Mouse (Mus musculus) spleen, adult 2 months (tissue): ENCODE measurements around the gene Amigo2. TPM values are rescaled to one million over a fixed set of nuclear protein-coding genes. Genes with fewer than 3 reads are reported as not detected.
A peak's percentile ranks its signal among the peaks of the same experiment; 100 is the strongest.

Experiments
- DNase-seq, 2 experiments: peaks; one replicate each; pipeline versions ENCODE4 v3.0.0 to v3.0.0-alpha.2; 2012 to 2021; ENCODE audit warnings: low spot score in 2 of 2, low read depth in 1 of 2
- H3K27ac ChIP-seq: fragments of 200-500 bp; 2 replicates; pipeline ENCODE4 v1.5.1; 2012; ENCODE audit warnings: low read length, inconsistent platforms; ENCODE audit not compliant: insufficient read depth
- H3K27me3 ChIP-seq: fragments of 200-500 bp; 2 replicates; pipeline ENCODE4 v1.6.1; 2012; ENCODE audit warnings: mild to moderate bottlenecking, moderate library complexity, low read length, inconsistent platforms; ENCODE audit not compliant: control insufficient read depth, insufficient read depth
- H3K36me3 ChIP-seq: fragments of 200-500 bp; 2 replicates; pipeline ENCODE4 v1.6.1; 2012; ENCODE audit warnings: mild to moderate bottlenecking, low read length, inconsistent platforms; ENCODE audit not compliant: control insufficient read depth, insufficient read depth
- H3K4me1 ChIP-seq: fragments of 200-500 bp; 2 replicates; pipeline ENCODE4 v1.6.1; 2011; ENCODE audit warnings: inconsistent platforms; ENCODE audit not compliant: control insufficient read depth, insufficient read depth, insufficient read length
- H3K4me3 ChIP-seq: fragments of 200-500 bp; 2 replicates; pipeline ENCODE4 v1.5.1; 2011; ENCODE audit warnings: mild to moderate bottlenecking, inconsistent platforms; ENCODE audit not compliant: insufficient read depth, insufficient read length; ENCODE audit errors: extremely low read depth
- CTCF ChIP-seq: fragments of 200-500 bp; IDR thresholded peaks from 2 replicates; pipeline ENCODE4 v1.5.1; 2011; ENCODE audit warnings: mild to moderate bottlenecking, inconsistent platforms; ENCODE audit not compliant: insufficient read depth, insufficient read length, insufficient replicate concordance; ENCODE audit errors: extremely low read depth
- POLR2A ChIP-seq: fragments of 200-500 bp; IDR thresholded peaks from 2 replicates; pipeline ENCODE4 v1.6.1; 2011; ENCODE audit warnings: low read depth, low read length, inconsistent platforms
- WGBS: fragments of 180-500 bp; shearing (Covaris S2); methylation state at CpG from one replicate; pipeline ENCODE4 v1.1.7; 2018; 5-methylcytosine and 5-hydroxymethylcytosine counted together
- polyA plus RNA-seq: library from polyadenylated mRNA; depleted of rRNA; stranded (reverse); fragments of >200 nt; gene quantifications from 2 replicates; pipeline ENCODE4 v1.2.3, GENCODE M21; 2012

Gene Amigo2
- polyA plus RNA-seq, 1 experiment: 2.0 TPM

DNA sequence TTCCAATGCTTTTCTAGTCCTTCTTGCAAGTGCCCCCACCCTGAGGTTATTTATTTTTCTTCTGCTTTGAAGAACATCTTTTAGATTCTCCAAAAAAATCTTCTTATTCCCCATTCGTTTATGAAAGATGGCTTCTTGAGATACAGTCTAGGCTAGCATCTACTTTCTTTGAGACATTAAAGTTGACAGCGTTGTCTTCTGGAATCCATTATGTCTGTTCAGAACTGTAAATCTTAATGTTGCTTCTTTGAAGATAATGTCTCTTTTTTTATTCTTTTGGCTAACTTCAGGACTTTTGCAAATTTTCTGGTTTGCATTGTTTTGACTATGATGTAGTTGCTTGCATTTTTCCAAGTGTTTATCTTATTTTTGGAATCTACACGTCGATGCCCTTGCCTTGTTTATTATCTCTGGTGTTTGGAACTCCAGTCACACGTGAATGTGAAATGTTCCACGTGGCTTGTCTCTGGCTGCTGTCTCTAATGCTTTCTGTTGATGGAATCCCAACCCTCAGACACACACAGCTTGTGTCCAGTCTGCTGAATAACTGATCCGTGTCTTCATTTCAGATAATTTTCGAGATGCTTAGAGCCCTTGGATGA, 20.1 kb upstream of the Amigo2 start:
- Histone ChIP-seq H3K36me3 (no peaks in the 10 kb centered on the region), H3K4me3 (no peak overlapping the region)
- WGBS: 80% methylated on average over 8 of the region's 8 CpGs

DNA sequence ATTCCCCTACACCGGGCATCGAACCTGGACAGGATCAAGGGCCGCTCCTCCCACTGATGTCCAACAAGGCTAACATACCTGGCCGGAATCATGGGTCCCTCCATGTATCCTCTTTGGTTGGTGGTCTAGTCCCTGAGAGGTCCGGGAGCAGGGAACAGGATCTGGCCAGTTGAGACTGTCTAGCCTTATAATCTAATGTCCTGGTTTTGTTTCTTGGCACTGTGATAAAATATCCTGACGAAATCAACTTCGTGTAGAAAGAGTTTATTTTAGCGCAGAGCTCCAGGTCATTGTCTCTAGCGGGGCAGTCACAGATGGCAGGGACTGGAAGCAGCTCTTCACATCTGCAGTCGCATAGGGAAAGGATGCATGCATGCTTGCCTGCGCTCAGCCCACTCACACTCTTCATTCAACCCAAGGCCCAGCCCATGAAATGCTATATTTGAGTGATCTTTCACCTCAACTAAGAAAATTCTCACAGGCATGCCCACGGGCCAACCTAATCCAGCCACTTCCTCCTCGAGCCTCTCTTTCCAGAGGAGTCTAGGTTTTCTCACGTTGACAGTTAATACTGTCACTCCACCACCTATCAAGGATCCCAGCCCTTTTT, 19.3 kb upstream of the Amigo2 start:
- Histone ChIP-seq H3K4me1 (no peaks in the 10 kb centered on the region), H3K4me3 (no peak overlapping the region), H3K27me3 (no peaks in the 10 kb centered on the region), H3K27ac (no peak overlapping the region), H3K36me3 (no peaks in the 10 kb centered on the region)
- 79% methylated on average over 14 of the region's 14 CpGs for WGBS
- peak in 1 of 2 experiments; percentile 40 for DNase-seq
- no peak for TF ChIP-seq CTCF
- no peak for TF ChIP-seq POLR2A

More for the DNA sequence above, 20.1 kb upstream of the Amigo2 start:
- H3K27ac ChIP-seq: no peak overlapping the region
- TF ChIP-seq POLR2A: no peak
- TF ChIP-seq CTCF: no peak
- no peaks in the 10 kb centered on the region for H3K27me3 ChIP-seq
- DNase-seq: no peak
- H3K4me1 ChIP-seq: peaks cover 2% of the 10 kb centered on the region; the same call in 1 of the 2 replicates

DNA sequence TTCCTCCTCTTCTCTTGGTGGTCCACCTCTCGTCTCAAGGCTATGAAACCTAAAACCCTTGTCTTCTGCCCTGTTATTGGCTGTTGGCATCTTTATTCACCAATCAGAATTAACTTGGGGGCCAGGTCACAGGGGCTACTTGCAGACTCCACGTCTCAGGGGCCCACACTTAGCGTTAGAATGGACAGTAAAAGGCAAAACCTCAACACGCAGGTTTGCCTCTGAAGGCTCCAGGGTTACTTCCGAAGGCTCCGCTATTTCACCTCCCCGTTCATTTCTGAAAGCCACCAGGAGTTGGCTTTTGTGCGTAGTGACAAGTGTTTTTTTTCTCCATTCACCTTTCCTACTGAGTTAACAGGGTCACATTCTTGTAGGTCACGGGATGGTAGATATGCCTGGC, 15.2 kb upstream of the Amigo2 start:
- WGBS: 90% methylated on average over 9 of the region's 9 CpGs
- H3K4me3 ChIP-seq: no peak overlapping the region
- TF ChIP-seq POLR2A: no peak
- TF ChIP-seq CTCF: no peak
- H3K27me3 ChIP-seq: no peaks in the 10 kb centered on the region
- DNase-seq: no peak
- H3K4me1 ChIP-seq: peaks cover 18% of the 10 kb centered on the region; the same call in 1 of the 2 replicates
- H3K36me3 ChIP-seq: no peaks in the 10 kb centered on the region
- no peak overlapping the region for H3K27ac ChIP-seq

DNA sequence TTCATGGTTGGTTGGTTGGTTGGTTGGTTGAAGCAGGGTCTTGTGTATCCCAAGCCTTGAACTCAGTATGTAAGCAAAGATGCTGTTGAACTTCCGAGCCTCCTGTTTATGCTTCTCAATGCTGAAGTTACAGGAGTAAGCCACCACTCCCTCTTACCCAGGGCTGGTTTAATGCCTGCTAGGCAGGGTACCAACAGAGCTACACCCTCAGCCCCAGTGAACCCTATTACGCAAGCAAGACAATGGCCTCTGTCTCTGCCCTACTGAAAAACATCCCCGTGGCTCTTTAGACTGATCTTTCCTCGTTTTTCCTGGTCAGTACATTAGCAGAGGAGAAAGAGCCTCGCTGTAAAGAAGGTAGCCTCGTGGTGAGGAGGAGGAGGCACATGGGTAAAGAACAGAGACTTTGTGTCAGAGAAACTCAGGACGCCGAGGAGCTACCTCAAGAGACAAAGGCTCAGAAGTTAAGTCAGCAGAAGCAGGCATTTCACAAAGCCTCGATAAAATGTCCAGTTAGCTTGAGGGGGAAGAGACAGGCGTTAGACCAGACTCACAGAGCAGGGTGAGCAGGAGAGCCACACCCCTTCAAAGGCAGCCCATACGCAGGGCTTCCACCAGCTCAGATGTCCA, 13.0 kb upstream of the Amigo2 start:
- no peak for DNase-seq
- Histone ChIP-seq H3K27ac (peak overlapping the region; percentile 94), H3K27me3 (no peaks in the 10 kb centered on the region), H3K4me1 (peaks cover 24% of the 10 kb centered on the region; the same call in 1 of the 2 replicates), H3K36me3 (no peaks in the 10 kb centered on the region), H3K4me3 (no peak overlapping the region)
- TF ChIP-seq POLR2A (no peak), CTCF (no peak)
- 66% methylated on average over 11 of the region's 11 CpGs for WGBS

DNA sequence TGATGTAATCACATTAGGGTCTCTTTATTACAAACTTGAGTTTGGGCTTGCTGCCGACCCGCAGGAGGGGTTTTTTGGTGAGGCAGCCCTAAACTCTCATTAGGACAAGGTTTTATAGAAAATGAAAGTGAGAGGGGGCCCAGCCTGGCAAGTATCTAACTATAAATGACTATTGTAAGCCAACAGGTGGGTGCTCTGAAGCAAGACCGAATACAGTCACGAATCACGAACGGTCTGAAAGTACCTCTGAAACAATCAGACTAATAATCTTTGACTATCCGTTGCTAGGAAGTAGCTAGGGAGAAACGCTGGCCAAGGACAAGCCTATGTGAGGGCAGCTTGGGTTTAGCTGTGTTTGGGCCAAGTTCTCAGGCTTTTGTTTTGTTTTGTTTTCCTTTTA, 12.2 kb upstream of the Amigo2 start:
- Histone ChIP-seq H3K4me3 (peak overlapping the region; percentile 42; the same call in 1 of the 2 replicates), H3K27ac (peak overlapping the region; percentile 94)

DNA sequence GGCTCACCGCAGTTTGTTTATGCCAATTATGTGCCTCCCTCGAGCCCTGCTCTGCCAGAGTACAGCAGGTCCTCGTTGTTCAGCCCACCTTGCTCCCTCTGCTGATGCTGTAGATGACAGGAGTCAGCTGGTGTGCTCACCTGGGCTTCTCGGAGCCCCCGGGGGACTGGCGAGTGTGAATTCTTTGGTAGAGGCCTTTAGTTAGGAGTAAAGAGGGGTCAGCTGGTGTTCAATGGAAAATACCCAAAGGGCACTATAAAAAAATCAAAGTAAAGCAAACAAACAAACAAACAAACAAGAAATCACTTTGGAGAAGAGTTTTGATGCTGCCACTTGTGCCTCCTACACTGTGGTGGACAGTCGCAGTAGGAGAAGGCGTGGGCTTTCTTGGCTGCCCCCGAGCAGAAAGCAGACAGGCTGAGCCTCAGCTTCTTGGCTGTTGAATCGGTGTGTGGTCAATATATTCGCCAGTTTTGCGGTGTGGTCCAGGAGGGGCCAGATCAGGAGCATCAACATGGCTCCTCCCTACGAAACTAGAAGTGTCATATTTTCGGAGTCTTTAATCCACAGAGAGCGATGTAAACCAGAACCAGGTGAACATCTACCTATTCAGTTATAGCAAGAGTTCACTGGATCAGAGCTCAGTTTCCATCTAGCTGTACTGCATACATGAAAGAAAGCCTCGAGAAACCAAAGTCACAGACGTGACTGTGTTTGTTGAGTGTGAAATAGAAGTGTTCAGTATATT, 11.6 kb upstream of the Amigo2 start:
- TF ChIP-seq CTCF (no peak), POLR2A (no peak)
- peaks cover 25% of the 10 kb centered on the region; the same call in 1 of the 2 replicates for H3K4me1 ChIP-seq
- WGBS: 72% methylated on average over 17 of the region's 17 CpGs
- H3K27me3 ChIP-seq: no peaks in the 10 kb centered on the region
- no peak overlapping the region for H3K4me3 ChIP-seq
- DNase-seq: no peak
- H3K36me3 ChIP-seq: no peaks in the 10 kb centered on the region
- H3K27ac ChIP-seq: peak overlapping the region; percentile 94

More for the DNA sequence above, 12.2 kb upstream of the Amigo2 start:
- Histone ChIP-seq H3K4me1 (peaks cover 25% of the 10 kb centered on the region; the same call in 1 of the 2 replicates), H3K36me3 (no peaks in the 10 kb centered on the region), H3K27me3 (no peaks in the 10 kb centered on the region)
- no peak for TF ChIP-seq CTCF
- no peak for TF ChIP-seq POLR2A
- WGBS: 37% methylated on average over 8 of the region's 8 CpGs
- DNase-seq: peak; percentile 52 to 68
